ENCODE assay signal across 24 mouse cellular contexts in the genomic region with DNA sequence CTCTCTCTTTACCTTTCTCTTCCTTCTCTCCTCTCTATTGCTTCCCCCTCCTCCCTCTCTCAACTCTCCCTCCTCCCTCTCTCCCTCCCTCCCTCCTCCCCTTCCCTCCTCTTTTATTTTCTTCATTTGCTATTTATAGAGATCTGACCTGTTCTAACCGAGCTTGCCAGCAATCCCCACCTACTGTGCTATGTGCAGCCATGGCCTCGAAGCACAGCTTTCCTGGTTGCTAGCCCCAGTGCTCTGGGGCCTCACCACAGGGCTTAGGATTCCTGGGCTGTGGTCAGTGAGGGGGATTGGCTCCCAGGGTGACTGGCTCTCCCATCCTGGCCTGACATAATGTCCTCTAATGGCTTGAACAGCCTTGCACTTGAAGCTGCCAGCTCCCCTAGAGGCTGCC. TPM values are rescaled to one million over a fixed set of nuclear protein-coding genes. Genes with fewer than 3 reads are reported as not detected.
DNase-seq lines count a peak whose midpoint lies in the region; ATAC-seq and TF ChIP-seq lines count a peak whose summit lies in the region.
"Had no signal": no experiment of that assay in that cellular context is flagged by ENCODE, and none has a peak within 500 bp of the region (broad histone marks: within the 10 kb centered on the region; RNA-seq: fewer than 3 reads in every experiment).

No protein-coding gene starts in this region.

- peaks cover 7% of the 10 kb centered on the region for H3K4me1 ChIP-seq in heart, embryonic 13.5 days
- no peaks in the 10 kb centered on the region for H3K4me1 ChIP-seq in heart, postnatal 0 days (ENCODE audit: control insufficient read depth, insufficient read depth)
- peaks cover 8% of the 10 kb centered on the region; the same call in 1 of the 2 replicates for H3K4me1 ChIP-seq in heart, embryonic 12.5 days (replicated peaks)
- H3K4me1 ChIP-seq in stomach, postnatal 0 days (replicated peaks; ENCODE audit: control insufficient read depth, insufficient read depth): no peaks in the 10 kb centered on the region
- H3K4me1 ChIP-seq: embryonic facial prominence, embryonic 15.5 days had no signal

- 0 out of 2 replicates have a peak overlapping the region, but pooled peaks have one; percentile 50 for H3K9ac ChIP-seq in heart, embryonic 13.5 days
- H3K9ac ChIP-seq in heart, postnatal 0 days (replicated peaks; ENCODE audit: low read depth, low read length): no peak overlapping the region
- no peak overlapping the region for H3K9ac ChIP-seq in heart, embryonic 12.5 days
- H3K9ac ChIP-seq in stomach, postnatal 0 days (ENCODE audit: low read length): no peak overlapping the region
- H3K9ac ChIP-seq: embryonic facial prominence, embryonic 13.5 days; embryonic facial prominence, embryonic 15.5 days; forebrain, embryonic 12.5 days had no signal

- H3K4me3 ChIP-seq in heart, embryonic 13.5 days: no peak overlapping the region
- no peak overlapping the region for H3K4me3 ChIP-seq in heart, postnatal 0 days (ENCODE audit: low read depth, low read length)
- H3K4me3 ChIP-seq in heart, embryonic 12.5 days: no peak overlapping the region
- no peak overlapping the region for H3K4me3 ChIP-seq in stomach, postnatal 0 days (ENCODE audit: low read depth, low read length)
- H3K4me3 ChIP-seq: embryonic facial prominence, embryonic 13.5 days; embryonic facial prominence, embryonic 15.5 days; erythroblast, embryonic 14.5 days; forebrain, embryonic 10.5 days; forebrain, embryonic 12.5 days had no signal

- 17% methylated on average over 2 of the region's 2 CpGs for WGBS in heart, embryonic 13.5 days
- 21% methylated on average over 2 of the region's 2 CpGs for WGBS in heart, postnatal 0 days
- 24% methylated on average over 2 of the region's 2 CpGs for WGBS in heart, embryonic 12.5 days
- 43% methylated on average over 2 of the region's 2 CpGs for WGBS in stomach, postnatal 0 days

- no peaks in the 10 kb centered on the region for H3K36me3 ChIP-seq in heart, embryonic 13.5 days
- no peaks in the 10 kb centered on the region for H3K36me3 ChIP-seq in heart, postnatal 0 days (replicated peaks; ENCODE audit: control insufficient read depth, insufficient read depth, low read length)
- no peaks in the 10 kb centered on the region for H3K36me3 ChIP-seq in heart, embryonic 12.5 days
- no peaks in the 10 kb centered on the region for H3K36me3 ChIP-seq in stomach, postnatal 0 days (ENCODE audit: control insufficient read depth, insufficient read depth, low read length)
- H3K36me3 ChIP-seq: embryonic facial prominence, embryonic 13.5 days; embryonic facial prominence, embryonic 15.5 days; forebrain, embryonic 10.5 days; forebrain, embryonic 12.5 days had no signal

- no peak for TF ChIP-seq CTCF in heart, postnatal 0 days (IDR thresholded peaks at IDR 0.05; ENCODE audit: low read depth)
- TF ChIP-seq CTCF in stomach, postnatal 0 days (IDR thresholded peaks at IDR 0.05; ENCODE audit: low read depth): no peak

- ATAC-seq in heart, embryonic 13.5 days (ENCODE audit: extremely low read depth, insufficient number of reproducible peaks, low FRiP score, low TSS enrichment): no peak
- ATAC-seq in heart, postnatal 0 days (ENCODE audit: insufficient read depth, low read depth): peak; percentile 67
- no peak; the same call in 1 of the 2 replicates for ATAC-seq in heart, embryonic 12.5 days (ENCODE audit: insufficient number of reproducible peaks, low FRiP score)
- ATAC-seq in stomach, postnatal 0 days (ENCODE audit: low FRiP score, low TSS enrichment): 0 out of 2 replicates have a peak, but pooled peaks have one; percentile 29
- ATAC-seq: activated CD4-positive, CD25-positive, alpha-beta regulatory T cell, adult 4 months; forebrain, embryonic 14.5 days; forebrain, embryonic 16.5 days had no signal

- H3K4me2 ChIP-seq in heart, embryonic 13.5 days: no peak overlapping the region
- H3K4me2 ChIP-seq in heart, postnatal 0 days (ENCODE audit: low read depth, low read length): no peak overlapping the region
- no peak overlapping the region for H3K4me2 ChIP-seq in heart, embryonic 12.5 days
- H3K4me2 ChIP-seq in stomach, postnatal 0 days (replicated peaks; ENCODE audit: low read depth): no peak overlapping the region
- H3K4me2 ChIP-seq: embryonic facial prominence, embryonic 13.5 days; embryonic facial prominence, embryonic 15.5 days; forebrain, embryonic 12.5 days had no signal

- peaks cover 6% of the 10 kb centered on the region for H3K27me3 ChIP-seq in heart, embryonic 13.5 days (replicated peaks)
- H3K27me3 ChIP-seq in heart, postnatal 0 days (ENCODE audit: control insufficient read depth, insufficient read depth, low read length): no peaks in the 10 kb centered on the region
- 0 out of 2 replicates have a peak, but pooled peaks cover 5% of the 10 kb centered on the region for H3K27me3 ChIP-seq in heart, embryonic 12.5 days (replicated peaks)
- H3K27me3 ChIP-seq in stomach, postnatal 0 days (ENCODE audit: control insufficient read depth, insufficient read depth, low read length): no peaks in the 10 kb centered on the region

- H3K27ac ChIP-seq in heart, embryonic 13.5 days (replicated peaks): 0 out of 2 replicates have a peak overlapping the region, but pooled peaks have one; percentile 50
- 0 out of 2 replicates have a peak overlapping the region, but pooled peaks have one; percentile 51 for H3K27ac ChIP-seq in heart, postnatal 0 days (ENCODE audit: low read depth)
- H3K27ac ChIP-seq in heart, embryonic 12.5 days (ENCODE audit: poor library complexity, severe bottlenecking): no peak overlapping the region
- no peak overlapping the region for H3K27ac ChIP-seq in stomach, postnatal 0 days (replicated peaks)
- H3K27ac ChIP-seq: embryonic facial prominence, embryonic 13.5 days; embryonic facial prominence, embryonic 15.5 days; forebrain, embryonic 10.5 days; forebrain, embryonic 12.5 days had no signal

- no peaks in the 10 kb centered on the region for H3K9me3 ChIP-seq in heart, embryonic 13.5 days
- no peaks in the 10 kb centered on the region for H3K9me3 ChIP-seq in heart, postnatal 0 days (replicated peaks; ENCODE audit: control insufficient read depth, low read length)
- peaks cover 4% of the 10 kb centered on the region; the same call in 1 of the 2 replicates for H3K9me3 ChIP-seq in heart, embryonic 12.5 days (replicated peaks)
- no peaks in the 10 kb centered on the region for H3K9me3 ChIP-seq in stomach, postnatal 0 days (ENCODE audit: control insufficient read depth, low read length)
- H3K9me3 ChIP-seq: embryonic facial prominence, embryonic 13.5 days; embryonic facial prominence, embryonic 15.5 days; forebrain, embryonic 12.5 days had no signal

- DNase-seq in heart, postnatal 4 days: no peak
- DNase-seq in heart, postnatal 0 days (ENCODE audit: low spot score): no peak
- peak; percentile 55 for DNase-seq in NIH3T3 (ENCODE audit: low read depth)
- DNase-seq in stomach, postnatal 0 days (ENCODE audit: low spot score): no peak
- no peak for DNase-seq in frontal cortex, postnatal 10 days (ENCODE audit: low spot score in 2 of 2)
- no peak for DNase-seq in spleen, postnatal 4 days (ENCODE audit: low spot score in 2 of 2)
- DNase-seq: adrenal gland, adult 8-10 months; adrenal gland, postnatal 14 days; adrenal gland, postnatal 36 days; cerebellum, adult 11-12 months; cerebellum, adult 2 months; cerebellum, adult 9-10 months had no signal

- no peak for TF ChIP-seq EP300 in heart, postnatal 0 days (IDR thresholded peaks at IDR 0.05; ENCODE audit: low read depth)
- TF ChIP-seq EP300 in stomach, postnatal 0 days (optimal IDR thresholded peaks at IDR 0.05): no peak

RNA-seq across cellular contexts. Expression of a gene that starts 23.3 kb away (rescaled TPM):
- polyA plus RNA-seq in heart, embryonic 13.5 days (2015; fragmentation: Nextera tagmentation; extraction: Ambion mirVana): 4.6 and 5.4 TPM in 2 replicates
- 1 to 10 TPM; 3.3 to 4.0 TPM for total RNA-seq in heart, postnatal 4 days (2021)
- 7.4 and 7.8 TPM in 2 replicates for total RNA-seq in heart, postnatal 0 days (2014; rRNA removed; ENCODE audit: low replicate concordance)
- polyA plus RNA-seq in heart, postnatal 0 days (2015; fragmentation: Nextera tagmentation; extraction: Ambion mirVana): 9.4 and 9.5 TPM in 2 replicates
- polyA plus RNA-seq in heart, embryonic 12.5 days (2016; fragmentation: Nextera tagmentation; extraction: Ambion mirVana): 3.7 and 4.9 TPM in 2 replicates
- 5.7 and 6.5 TPM in 2 replicates for polyA plus RNA-seq in stomach, postnatal 0 days (2015; fragmentation: Nextera tagmentation; extraction: Ambion mirVana)

RNA-seq across cellular contexts. Expression of a gene that starts 36.0 kb away (rescaled TPM):
- not detected in 2 replicates for polyA plus RNA-seq in heart, embryonic 13.5 days (2015; fragmentation: Nextera tagmentation; extraction: Ambion mirVana)
- under 1 TPM in 1 of 2 experiments, not detected in 1; 0.18 TPM for total RNA-seq in heart, postnatal 4 days (2021)
- not detected in 2 replicates for total RNA-seq in heart, postnatal 0 days (2014; rRNA removed; ENCODE audit: low replicate concordance)
- polyA plus RNA-seq in heart, postnatal 0 days (2015; fragmentation: Nextera tagmentation; extraction: Ambion mirVana): not detected in 2 replicates
- polyA plus RNA-seq in heart, embryonic 12.5 days (2016; fragmentation: Nextera tagmentation; extraction: Ambion mirVana): not detected in 2 replicates
- not detected in 2 replicates for polyA plus RNA-seq in stomach, postnatal 0 days (2015; fragmentation: Nextera tagmentation; extraction: Ambion mirVana)
- total RNA-seq: adrenal gland, adult 18-20 months; adrenal gland, adult 8-10 months; adrenal gland, postnatal 14 days; adrenal gland, postnatal 36 days had no signal
- polyA plus RNA-seq: activated CD4-positive, CD25-positive, alpha-beta regulatory T cell, adult 4 months; embryonic facial prominence, embryonic 11.5 days; embryonic facial prominence, embryonic 13.5 days; embryonic facial prominence, embryonic 15.5 days; erythroblast, embryonic 14.5 days; forebrain, embryonic 10.5 days; forebrain, embryonic 12.5 days; forebrain, embryonic 14.5 days; forebrain, embryonic 16.5 days had no signal

RNA-seq across cellular contexts. Expression of a gene that starts 47.5 kb away (rescaled TPM):
- polyA plus RNA-seq in heart, embryonic 13.5 days (2015; fragmentation: Nextera tagmentation; extraction: Ambion mirVana): 228 and 260 TPM in 2 replicates
- total RNA-seq in heart, postnatal 4 days (2021): 10 to 100 TPM; 63.1 to 69.1 TPM
- 36.1 and 56.8 TPM in 2 replicates for total RNA-seq in heart, postnatal 0 days (2014; rRNA removed; ENCODE audit: low replicate concordance)
- polyA plus RNA-seq in heart, postnatal 0 days (2015; fragmentation: Nextera tagmentation; extraction: Ambion mirVana): 83.6 and 85.0 TPM in 2 replicates
- 250 and 252 TPM in 2 replicates for polyA plus RNA-seq in heart, embryonic 12.5 days (2016; fragmentation: Nextera tagmentation; extraction: Ambion mirVana)
- 67.0 and 91.7 TPM in 2 replicates for polyA plus RNA-seq in stomach, postnatal 0 days (2015; fragmentation: Nextera tagmentation; extraction: Ambion mirVana)

Comparison
In these comparisons a context has a peak if more than half of its experiments do, and no peak if none do; other contexts are left out.
1. ATAC-seq: peak in heart, postnatal 0 days (single experiment) and stomach, postnatal 0 days (single experiment); none in heart, embryonic 13.5 days (single experiment) and heart, embryonic 12.5 days (single experiment).
2. H3K27ac ChIP-seq: peak in heart, embryonic 13.5 days (single experiment) and heart, postnatal 0 days (single experiment); none in heart, embryonic 12.5 days (single experiment) and stomach, postnatal 0 days (single experiment).